Mouse (Mus musculus): Measurements from ENCODE around the gene Fkbp8. TPM values are rescaled to one million over a fixed set of nuclear protein-coding genes. Genes with fewer than 3 reads are reported as not detected.

The Fkbp8 gene
- total and polyA plus RNA-seq, 3 experiments: 116 to 179 (median 135) TPM

DNA sequence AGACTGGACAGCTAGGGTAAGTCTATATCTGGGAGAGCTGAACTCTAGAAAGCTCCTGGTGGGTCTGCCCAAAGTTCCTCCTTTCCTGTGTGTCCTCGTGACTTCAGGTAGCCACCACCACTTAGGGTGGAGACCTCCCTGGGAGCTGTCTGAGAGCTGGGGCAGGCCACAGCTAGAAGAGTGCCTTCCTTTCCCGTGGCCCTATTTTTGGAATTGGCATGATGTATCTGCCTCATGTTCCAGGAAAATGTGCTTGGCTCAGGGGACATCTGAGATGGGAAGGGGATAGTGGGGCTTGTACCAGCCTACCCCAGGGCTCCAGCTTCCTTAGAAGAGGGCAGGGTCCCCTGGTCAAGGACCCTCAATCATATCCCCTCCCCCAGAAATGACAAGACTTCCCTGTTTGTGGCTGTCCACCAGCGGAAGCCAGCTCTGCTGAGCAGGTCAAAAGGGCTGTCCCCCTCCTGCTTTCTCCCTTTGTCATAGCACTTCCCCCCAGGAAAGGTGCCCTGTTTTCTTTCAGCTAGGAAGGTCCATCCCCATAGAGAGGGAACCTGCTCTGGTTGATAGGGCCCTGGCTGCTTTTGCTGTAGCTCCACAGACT is 24.1 kb downstream of the Fkbp8 start:
- no peaks in the 10 kb centered on the region for H3K27me3 ChIP-seq (ENCODE audit: control insufficient read depth, insufficient read depth, low read length)
- H3K4me1 ChIP-seq (ENCODE audit: control insufficient read depth, insufficient read depth, low read length): peaks cover 44% of the 10 kb centered on the region
- DNase-seq: peak; percentile 58 to 60
- no peaks in the 10 kb centered on the region; the same call in 1 of the 2 replicates for H3K36me3 ChIP-seq (ENCODE audit: control insufficient read depth, insufficient read depth, low read length)
- H3K79me2 ChIP-seq (replicated peaks; ENCODE audit: control insufficient read depth, insufficient read depth, low read length): peaks cover 1% of the 10 kb centered on the region; the same call in 1 of the 2 replicates
- H3K4me3 ChIP-seq: no peak overlapping the region
- H3K9ac ChIP-seq (ENCODE audit: low read depth, low read length): no peak overlapping the region
- TF ChIP-seq EP300 (IDR thresholded peaks at IDR 0.05; ENCODE audit: insufficient read depth, low read depth, low read length) (0 out of 2 replicates have a peak, but pooled peaks have one; percentile 19), POLR2A (IDR thresholded peaks at IDR 0.05; ENCODE audit: insufficient read depth, low read depth, low read length) (no peak)
- 7% methylated on average over 3 of the region's 3 CpGs for WGBS
- H3K27ac ChIP-seq: peak overlapping the region; percentile 85
- intact Hi-C loops (cut with DNase I): no loop called here

GRCm38 (mm10) chr8:70552836-70553235 is 25.3 kb downstream of the Fkbp8 start:
- no peak overlapping the region for H3K4me3 ChIP-seq
- no peaks in the 10 kb centered on the region for H3K27me3 ChIP-seq (ENCODE audit: control insufficient read depth, insufficient read depth, low read length)
- intact Hi-C loops (cut with DNase I): no loop called here
- peak overlapping the region; percentile 85 for H3K27ac ChIP-seq
- peaks cover 1% of the 10 kb centered on the region; the same call in 1 of the 2 replicates for H3K79me2 ChIP-seq (replicated peaks; ENCODE audit: control insufficient read depth, insufficient read depth, low read length)
- WGBS: 7% methylated on average over 1 of the region's 1 CpGs
- no peaks in the 10 kb centered on the region; the same call in 1 of the 2 replicates for H3K36me3 ChIP-seq (ENCODE audit: control insufficient read depth, insufficient read depth, low read length)
- TF ChIP-seq CTCF (IDR thresholded peaks at IDR 0.05) (no peak), EP300 (IDR thresholded peaks at IDR 0.05; ENCODE audit: insufficient read depth, low read depth, low read length) (peak; percentile 24; the same call in 1 of the 2 replicates)
- DNase-seq: peak in 1 of 2 experiments; percentile 47
- peaks cover 43% of the 10 kb centered on the region for H3K4me1 ChIP-seq (ENCODE audit: control insufficient read depth, insufficient read depth, low read length)
- H3K9ac ChIP-seq (ENCODE audit: low read depth, low read length): no peak overlapping the region

GRCm38 (mm10) chr8:70553740-70554139 is 26.2 kb downstream of the Fkbp8 start:
- Histone ChIP-seq H3K4me1 (ENCODE audit: control insufficient read depth, insufficient read depth, low read length) (peaks cover 43% of the 10 kb centered on the region), H3K4me3 (no peak overlapping the region), H3K79me2 (replicated peaks; ENCODE audit: control insufficient read depth, insufficient read depth, low read length) (peaks cover 1% of the 10 kb centered on the region), H3K36me3 (ENCODE audit: control insufficient read depth, insufficient read depth, low read length) (no peaks in the 10 kb centered on the region; the same call in 1 of the 2 replicates), H3K9ac (ENCODE audit: low read depth, low read length) (no peak overlapping the region), H3K27ac (peak overlapping the region; percentile 61), H3K27me3 (ENCODE audit: control insufficient read depth, insufficient read depth, low read length) (no peaks in the 10 kb centered on the region)
- TF ChIP-seq EP300 (IDR thresholded peaks at IDR 0.05; ENCODE audit: insufficient read depth, low read depth, low read length) (peak; percentile 64; the same call in 1 of the 2 replicates), CTCF (IDR thresholded peaks at IDR 0.05) (no peak)
- intact Hi-C loops (cut with DNase I): no loop called here
- DNase-seq: peak; percentile 69 to 81

- WGBS: 76% methylated on average over 4 of the region's 4 CpGs
- peaks cover 50% of the 10 kb centered on the region for H3K4me1 ChIP-seq (ENCODE audit: control insufficient read depth, insufficient read depth, low read length)
These were observed 27.7 kb downstream of the Fkbp8 start for GRCm38 (mm10) chr8:70555079-70555747.

GRCm38 (mm10) chr8:70558334-70558733 is 30.8 kb downstream of the Fkbp8 start:
- H3K36me3 ChIP-seq (ENCODE audit: control insufficient read depth, insufficient read depth, low read length): peaks cover 11% of the 10 kb centered on the region; the same call in 1 of the 2 replicates
- H3K79me2 ChIP-seq (replicated peaks; ENCODE audit: control insufficient read depth, insufficient read depth, low read length): no peaks in the 10 kb centered on the region; the same call in none of the 2 replicates
- peaks cover 49% of the 10 kb centered on the region for H3K4me1 ChIP-seq (ENCODE audit: control insufficient read depth, insufficient read depth, low read length)
- WGBS: 22% methylated on average over 4 of the region's 4 CpGs
- intact Hi-C loops (cut with DNase I): no loop called here
- peak in 1 of 2 experiments; percentile 43 for DNase-seq
- peak overlapping the region; percentile 33; the same call in 1 of the 2 replicates for H3K9ac ChIP-seq (ENCODE audit: low read depth, low read length)
- TF ChIP-seq CTCF (IDR thresholded peaks at IDR 0.05): peak; percentile 58
- TF ChIP-seq EP300 (IDR thresholded peaks at IDR 0.05; ENCODE audit: insufficient read depth, low read depth, low read length): peak; percentile 22; the same call in 1 of the 2 replicates
- TF ChIP-seq POLR2A (IDR thresholded peaks at IDR 0.05; ENCODE audit: insufficient read depth, low read depth, low read length): no peak
- H3K27ac ChIP-seq: peak overlapping the region; percentile 44; the same call in 1 of the 2 replicates
- H3K4me3 ChIP-seq: no peak overlapping the region
- no peaks in the 10 kb centered on the region for H3K27me3 ChIP-seq (ENCODE audit: control insufficient read depth, insufficient read depth, low read length)

More at GRCm38 (mm10) chr8:70555079-70555747, 27.7 kb downstream of the Fkbp8 start:
- TF ChIP-seq CTCF (IDR thresholded peaks at IDR 0.05): no peak
- TF ChIP-seq POLR2A (IDR thresholded peaks at IDR 0.05; ENCODE audit: insufficient read depth, low read depth, low read length): no peak
- no peak for TF ChIP-seq EP300 (IDR thresholded peaks at IDR 0.05; ENCODE audit: insufficient read depth, low read depth, low read length)
- intact Hi-C loops (cut with DNase I): no loop called here
- Histone ChIP-seq H3K4me3 (no peak overlapping the region), H3K36me3 (ENCODE audit: control insufficient read depth, insufficient read depth, low read length) (no peaks in the 10 kb centered on the region; the same call in 1 of the 2 replicates), H3K27ac (peak overlapping the region; percentile 17; the same call in 1 of the 2 replicates), H3K27me3 (ENCODE audit: control insufficient read depth, insufficient read depth, low read length) (no peaks in the 10 kb centered on the region), H3K79me2 (replicated peaks; ENCODE audit: control insufficient read depth, insufficient read depth, low read length) (peaks cover 1% of the 10 kb centered on the region), H3K9ac (ENCODE audit: low read depth, low read length) (no peak overlapping the region)
- DNase-seq: no peak

GRCm38 (mm10) chr8:70558983-70559382 is 31.5 kb downstream of the Fkbp8 start:
- Histone ChIP-seq H3K27me3 (ENCODE audit: control insufficient read depth, insufficient read depth, low read length) (no peaks in the 10 kb centered on the region), H3K27ac (peak overlapping the region; percentile 36; the same call in 1 of the 2 replicates), H3K79me2 (replicated peaks; ENCODE audit: control insufficient read depth, insufficient read depth, low read length) (no peaks in the 10 kb centered on the region; the same call in none of the 2 replicates), H3K4me3 (no peak overlapping the region), H3K36me3 (ENCODE audit: control insufficient read depth, insufficient read depth, low read length) (peaks cover 11% of the 10 kb centered on the region; the same call in 1 of the 2 replicates), H3K4me1 (ENCODE audit: control insufficient read depth, insufficient read depth, low read length) (peaks cover 45% of the 10 kb centered on the region), H3K9ac (ENCODE audit: low read depth, low read length) (no peak overlapping the region)
- WGBS: 74% methylated on average over 3 of the region's 3 CpGs
- no peak for TF ChIP-seq POLR2A (IDR thresholded peaks at IDR 0.05; ENCODE audit: insufficient read depth, low read depth, low read length)
- TF ChIP-seq CTCF (IDR thresholded peaks at IDR 0.05): peak; percentile 54
- intact Hi-C loops (cut with DNase I): no loop called here
- DNase-seq: no peak
